Mouse (Mus musculus) bone marrow, adult 2 months (tissue): ENCODE measurements around the gene Apoa1.

ENCODE experiments used
- CTCF ChIP-seq: fragments of 200-500 bp; IDR thresholded peaks from 2 replicates; pipeline ENCODE4 v1.5.1; 2011; ENCODE audit warnings: low read length, control low read depth; ENCODE audit not compliant: control insufficient read depth, insufficient read depth
- POLR2A ChIP-seq: fragments of 200-500 bp; IDR thresholded peaks from 2 replicates; pipeline ENCODE4 v1.6.1; 2011; ENCODE audit warnings: low read depth, mild to moderate bottlenecking, control low read depth, low read length, borderline replicate concordance; ENCODE audit not compliant: control insufficient read depth

GRCm38 (mm10) chr9:46199609-46200008, 28.8 kb upstream of the Apoa1 start:
- no peak for TF ChIP-seq POLR2A
- TF ChIP-seq CTCF, result no peak
